8 mouse cellular contexts compared by ENCODE assay signal in the genomic region with DNA sequence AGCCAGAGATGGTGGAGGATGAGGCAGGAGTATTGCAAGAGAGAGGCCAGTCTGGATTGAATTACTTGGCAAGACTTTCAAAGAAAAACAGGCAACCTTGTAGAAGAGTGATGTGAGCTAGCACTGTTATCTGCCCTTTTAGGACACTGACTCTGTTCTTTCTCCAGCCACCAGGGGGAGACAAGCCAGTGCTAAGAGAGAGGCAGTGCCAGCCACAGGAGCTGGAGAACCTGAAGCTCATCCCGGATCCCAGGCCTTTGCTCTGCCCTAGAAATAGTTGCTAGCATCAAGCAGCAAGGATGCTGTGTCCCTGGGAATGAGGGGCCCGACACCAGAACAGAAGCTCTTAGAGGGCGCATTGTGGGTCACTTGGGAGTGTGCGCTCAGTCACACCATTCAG. TPM values are rescaled to one million over a fixed set of nuclear protein-coding genes. Genes with fewer than 3 reads are reported as not detected.
DNase-seq lines count a peak whose midpoint lies in the region; ATAC-seq and TF ChIP-seq lines count a peak whose summit lies in the region.

No protein-coding gene starts in this region.

- H3K4me3 ChIP-seq in ES-E14 (ENCODE audit: insufficient read depth in 1 of 2, low read depth in 1 of 2, low read length in 2 of 2, poor library complexity in 1 of 2, severe bottlenecking in 1 of 2) = no peak overlapping the region
- H3K4me3 ChIP-seq in layer of hippocampus, adult 2 months = no peak overlapping the region

- no peak overlapping the region for H3K9ac ChIP-seq in ES-E14 (ENCODE audit: insufficient read depth, low read depth, low read length, poor library complexity, severe bottlenecking)

- DNase-seq in ES-E14 (ENCODE audit: low read depth, low spot score) = peak; percentile 64
- DNase-seq in brain, adult 2 months (ENCODE audit: low read depth, low spot score) = peak; percentile 85
- DNase-seq in heart, postnatal 4 days = peak; percentile 87
- peak; percentile 60 to 85 for DNase-seq in layer of hippocampus, adult 2 months (ENCODE audit: low spot score in 2 of 2)
- DNase-seq in lung, postnatal 36 days = peak; percentile 78
- peak; percentile 71 for DNase-seq in right cerebral cortex, adult 18-20 months
- peak; percentile 80 for DNase-seq in urinary bladder, postnatal 14 days (ENCODE audit: low spot score)

- in situ Hi-C loops in ES-E14 (cut with MboI; ENCODE audit: low sequenced_read_pairs in 2 of 2, unreplicated experiment in 2 of 2) = loop anchor here in 1 of 2 experiments (10.0 kb wide), 1 partner anchor 437 kb away; no protein-coding TSS in a partner anchor

- TF ChIP-seq CTCF in layer of hippocampus, adult 2 months (conservative IDR thresholded peaks at IDR 0.05) = peak; percentile 88

- H3K36me3 ChIP-seq in ES-E14 (ENCODE audit: control insufficient read depth, insufficient read depth, low read length, poor library complexity, severe bottlenecking) = peaks cover 35% of the 10 kb centered on the region

- H3K9me3 ChIP-seq in ES-E14 (ENCODE audit: control insufficient read depth, insufficient read depth, low read depth, low read length) = no peaks in the 10 kb centered on the region

- H3K4me1 ChIP-seq in ES-E14 (ENCODE audit: control insufficient read depth in 2 of 2, insufficient read depth in 2 of 2, low read length in 2 of 2, poor library complexity in 1 of 2) = no peaks in the 10 kb centered on the region

- ATAC-seq in erythroid progenitor cell, adult 5-6 weeks (replicated peaks; ENCODE audit: low FRiP score, poor library complexity, severe bottlenecking) = peak; percentile 67; the same call in 1 of the 2 replicates

- no peak overlapping the region for H3K27ac ChIP-seq in ES-E14 (ENCODE audit: insufficient read depth, low read depth, low read length, poor library complexity, severe bottlenecking)
- no peak overlapping the region for H3K27ac ChIP-seq in layer of hippocampus, adult 2 months

TF ChIP-seq in ES-E14, 5 proteins besides CTCF, POLR2A, EP300 and RAD21:
- TF ChIP-seq ZC3H11A (IDR thresholded peaks at IDR 0.05; ENCODE audit: borderline replicate concordance, low read depth, low read length) (peak; percentile 66; the same call in 1 of the 2 replicates), CHD2 (IDR thresholded peaks at IDR 0.05; ENCODE audit: low read depth, low read length) (no peak)

RNA-seq across cellular contexts. Expression of a gene that starts 25.0 kb away (rescaled TPM):
- 10.1 and 12.8 TPM in 2 replicates for total RNA-seq in ES-E14 (2012; rRNA removed)
- 1.4 TPM in 1 of 2 replicates, not detected in the other for total RNA-seq in erythroid progenitor cell, adult 5-6 weeks (2015; ENCODE audit: low replicate concordance)
- 0.08 and 1.8 TPM in 2 replicates for total RNA-seq in erythroid progenitor cell, adult 5-6 weeks (2017; ENCODE audit: low replicate concordance)
- 1 to 10 TPM; 8.2 to 9.4 TPM for total RNA-seq in heart, postnatal 4 days (2021)
- 10 to 100 TPM; 80.0 to 82.8 TPM for total RNA-seq in layer of hippocampus, adult 2 months (2021)

RNA-seq across cellular contexts. Expression of a gene that starts 25.5 kb away (rescaled TPM):
- 14.1 and 28.2 TPM in 2 replicates for total RNA-seq in ES-E14 (2012; rRNA removed)
- total RNA-seq in erythroid progenitor cell, adult 5-6 weeks (2015; ENCODE audit: low replicate concordance) = 1.3 and 4.7 TPM in 2 replicates
- total RNA-seq in erythroid progenitor cell, adult 5-6 weeks (2017; ENCODE audit: low replicate concordance) = 1.7 and 7.4 TPM in 2 replicates
- 1 to 10 TPM; 5.5 to 5.7 TPM for total RNA-seq in heart, postnatal 4 days (2021)
- 10 to 100 TPM; 47.6 to 48.6 TPM for total RNA-seq in layer of hippocampus, adult 2 months (2021)
